In genomic region chr16:90405195-90405594, GRCm38 (mm10) we compare ENCODE assay signal across 23 mouse cellular contexts. TPM values are rescaled to one million over a fixed set of nuclear protein-coding genes. Genes with fewer than 3 reads are reported as not detected.
DNase-seq lines count a peak whose midpoint lies in the region; ATAC-seq lines count a peak whose summit lies in the region.
"Had no signal": no experiment of that assay in that cellular context is flagged by ENCODE, and none has a peak within 500 bp of the region (broad histone marks: within the 10 kb centered on the region; RNA-seq: fewer than 3 reads in every experiment).

No protein-coding gene starts in this region.

- no peak overlapping the region for H3K9ac ChIP-seq in heart, embryonic 11.5 days (ENCODE audit: low read depth, low read length)
- no peak overlapping the region; the same call in 1 of the 2 replicates for H3K9ac ChIP-seq in kidney, embryonic 14.5 days (ENCODE audit: low read depth, low read length)
- H3K9ac ChIP-seq in forebrain, embryonic 12.5 days: no peak overlapping the region
- no peak overlapping the region for H3K9ac ChIP-seq in limb, embryonic 11.5 days (ENCODE audit: low read length)
- H3K9ac ChIP-seq in midbrain, embryonic 16.5 days (ENCODE audit: low read depth, low read length): no peak overlapping the region
- H3K9ac ChIP-seq: hindbrain, embryonic 14.5 days; intestine, embryonic 15.5 days; liver, embryonic 15.5 days had no signal

- DNase-seq in heart, adult 18-20 months: no peak
- DNase-seq in kidney, postnatal 36 days: no peak
- DNase-seq in limb, embryonic 11.5 days (ENCODE audit: low spot score): no peak
- DNase-seq in layer of hippocampus, postnatal 25 days (ENCODE audit: extremely low spot score in 1 of 2, low spot score in 1 of 2): no peak
- DNase-seq: adrenal gland, postnatal 14 days; cerebellum, adult 11 months; cerebellum, postnatal 14 days; gastrocnemius, postnatal 10 days; heart, postnatal 10 days; kidney, postnatal 4 days; layer of hippocampus, adult 9-11 months; retina, postnatal 1 day had no signal

- no peaks in the 10 kb centered on the region for H3K9me3 ChIP-seq in heart, embryonic 11.5 days (replicated peaks; ENCODE audit: control insufficient read depth, low read length)
- H3K9me3 ChIP-seq in kidney, embryonic 14.5 days (ENCODE audit: control insufficient read depth, low read length): no peaks in the 10 kb centered on the region
- H3K9me3 ChIP-seq in forebrain, embryonic 12.5 days: no peaks in the 10 kb centered on the region
- H3K9me3 ChIP-seq in limb, embryonic 11.5 days (ENCODE audit: control insufficient read depth, low read length): no peaks in the 10 kb centered on the region
- no peaks in the 10 kb centered on the region for H3K9me3 ChIP-seq in midbrain, embryonic 16.5 days (replicated peaks; ENCODE audit: control insufficient read depth, low read length, poor library complexity, severe bottlenecking)
- H3K9me3 ChIP-seq: intestine, embryonic 15.5 days; liver, embryonic 15.5 days; midbrain, embryonic 10.5 days had no signal

- H3K4me2 ChIP-seq in heart, embryonic 11.5 days: no peak overlapping the region
- H3K4me2 ChIP-seq in kidney, embryonic 14.5 days (replicated peaks; ENCODE audit: low read depth, low read length): no peak overlapping the region
- H3K4me2 ChIP-seq in forebrain, embryonic 12.5 days: no peak overlapping the region
- H3K4me2 ChIP-seq in limb, embryonic 11.5 days (ENCODE audit: low read depth, severe bottlenecking): no peak overlapping the region
- H3K4me2 ChIP-seq in midbrain, embryonic 16.5 days (ENCODE audit: low read length): no peak overlapping the region
- H3K4me2 ChIP-seq: hindbrain, embryonic 14.5 days; intestine, embryonic 15.5 days; liver, embryonic 15.5 days had no signal

- 79% methylated on average over 3 of the region's 3 CpGs for WGBS in heart, embryonic 11.5 days (ENCODE audit: insufficient replicate concordance)
- WGBS in kidney, embryonic 14.5 days: 72% methylated on average over 3 of the region's 3 CpGs
- 67% methylated on average over 3 of the region's 3 CpGs for WGBS in forebrain, embryonic 12.5 days
- WGBS in limb, embryonic 11.5 days: 85% methylated on average over 3 of the region's 3 CpGs
- whole genome bisulfite sequencing in midbrain, embryonic 16.5 days: 73% methylated on average over 3 of the region's 3 CpGs

- H3K27ac ChIP-seq in heart, embryonic 11.5 days (ENCODE audit: low read depth, low read length): peak overlapping the region; percentile 80
- H3K27ac ChIP-seq in kidney, embryonic 14.5 days (ENCODE audit: low read depth, low read length): peak overlapping the region; percentile 37; the same call in 1 of the 2 replicates
- H3K27ac ChIP-seq in forebrain, embryonic 12.5 days: 0 out of 2 replicates have a peak overlapping the region, but pooled peaks have one; percentile 19
- 0 out of 2 replicates have a peak overlapping the region, but pooled peaks have one; percentile 30 for H3K27ac ChIP-seq in limb, embryonic 11.5 days (replicated peaks; ENCODE audit: low read depth, low read length)
- H3K27ac ChIP-seq in midbrain, embryonic 16.5 days (ENCODE audit: low read length): no peak overlapping the region
- H3K27ac ChIP-seq: hindbrain, embryonic 14.5 days; liver, embryonic 15.5 days; macrophage; midbrain, embryonic 10.5 days had no signal

- no peaks in the 10 kb centered on the region for H3K27me3 ChIP-seq in heart, embryonic 11.5 days (ENCODE audit: control insufficient read depth, insufficient read depth, low read length)
- no peaks in the 10 kb centered on the region for H3K27me3 ChIP-seq in kidney, embryonic 14.5 days (ENCODE audit: control insufficient read depth, insufficient read depth, low read length)
- no peaks in the 10 kb centered on the region for H3K27me3 ChIP-seq in forebrain, embryonic 12.5 days
- no peaks in the 10 kb centered on the region for H3K27me3 ChIP-seq in limb, embryonic 11.5 days (ENCODE audit: control insufficient read depth, insufficient read depth, low read length)
- no peaks in the 10 kb centered on the region for H3K27me3 ChIP-seq in midbrain, embryonic 16.5 days (ENCODE audit: control insufficient read depth, insufficient read depth, low read depth, low read length)
- H3K27me3 ChIP-seq: intestine, embryonic 15.5 days; liver, embryonic 15.5 days had no signal

- H3K4me1 ChIP-seq in heart, embryonic 11.5 days (ENCODE audit: control insufficient read depth, insufficient read depth, low read length): peaks cover 61% of the 10 kb centered on the region
- H3K4me1 ChIP-seq in kidney, embryonic 14.5 days (ENCODE audit: control insufficient read depth, insufficient read depth, low read length): peaks cover 65% of the 10 kb centered on the region
- H3K4me1 ChIP-seq in forebrain, embryonic 12.5 days: peaks cover 63% of the 10 kb centered on the region
- peaks cover 43% of the 10 kb centered on the region for H3K4me1 ChIP-seq in limb, embryonic 11.5 days (ENCODE audit: control insufficient read depth, insufficient read depth, low read length)
- peaks cover 25% of the 10 kb centered on the region for H3K4me1 ChIP-seq in midbrain, embryonic 16.5 days (ENCODE audit: control insufficient read depth, insufficient read depth, low read length)

- no peaks in the 10 kb centered on the region for H3K36me3 ChIP-seq in heart, embryonic 11.5 days (ENCODE audit: control insufficient read depth, insufficient read depth, low read length)
- no peaks in the 10 kb centered on the region for H3K36me3 ChIP-seq in kidney, embryonic 14.5 days (ENCODE audit: control insufficient read depth, insufficient read depth, low read length)
- peaks cover 3% of the 10 kb centered on the region for H3K36me3 ChIP-seq in forebrain, embryonic 12.5 days (replicated peaks)
- H3K36me3 ChIP-seq in limb, embryonic 11.5 days (ENCODE audit: control insufficient read depth, insufficient read depth, low read length): no peaks in the 10 kb centered on the region
- H3K36me3 ChIP-seq in midbrain, embryonic 16.5 days (ENCODE audit: control insufficient read depth, insufficient read depth, low read length): no peaks in the 10 kb centered on the region
- H3K36me3 ChIP-seq: intestine, embryonic 15.5 days; liver, embryonic 15.5 days had no signal

- H3K4me3 ChIP-seq in heart, embryonic 11.5 days (ENCODE audit: low read depth, low read length): no peak overlapping the region
- no peak overlapping the region for H3K4me3 ChIP-seq in kidney, embryonic 14.5 days (ENCODE audit: low read length)
- no peak overlapping the region for H3K4me3 ChIP-seq in forebrain, embryonic 12.5 days (replicated peaks)
- no peak overlapping the region for H3K4me3 ChIP-seq in limb, embryonic 11.5 days (ENCODE audit: low read depth, low read length)
- H3K4me3 ChIP-seq in midbrain, embryonic 16.5 days (ENCODE audit: low read depth, low read length): no peak overlapping the region
- H3K4me3 ChIP-seq: intestine, embryonic 15.5 days; liver, embryonic 15.5 days; midbrain, embryonic 10.5 days had no signal

- no peak for ATAC-seq in heart, embryonic 11.5 days (replicated peaks; ENCODE audit: insufficient number of reproducible peaks, low FRiP score, low TSS enrichment)
- ATAC-seq in kidney, embryonic 14.5 days (ENCODE audit: low FRiP score, low TSS enrichment): no peak
- ATAC-seq in forebrain, embryonic 12.5 days (ENCODE audit: low FRiP score): no peak
- ATAC-seq in limb, embryonic 11.5 days (ENCODE audit: insufficient number of reproducible peaks, low FRiP score, low TSS enrichment, low read depth): no peak
- ATAC-seq in midbrain, embryonic 16.5 days: no peak

RNA-seq across cellular contexts. Expression of gene Hunk, which starts 19.4 kb away (rescaled TPM):
- polyA plus RNA-seq in heart, embryonic 11.5 days (2014; fragmentation: Nextera tagmentation; extraction: Ambion mirVana): 14.9 and 16.4 TPM in 2 replicates
- total RNA-seq in heart, adult 18-20 months (2021): under 1 TPM; 0.36 to 0.40 TPM
- 10.3 and 16.6 TPM in 2 replicates for polyA plus RNA-seq in kidney, embryonic 14.5 days (2014; fragmentation: Nextera tagmentation; extraction: Ambion mirVana)
- polyA plus RNA-seq in forebrain, embryonic 12.5 days (2016; fragmentation: Nextera tagmentation; extraction: Ambion mirVana): 16.6 and 17.9 TPM in 2 replicates
- 19.0 and 22.7 TPM in 2 replicates for polyA plus RNA-seq in limb, embryonic 11.5 days (2014; fragmentation: Nextera tagmentation; extraction: Ambion mirVana)
- total RNA-seq in layer of hippocampus, postnatal 25 days (2021): 10 to 100 TPM; 24.6 to 30.7 TPM
- polyA plus RNA-seq in midbrain, embryonic 16.5 days (2015; fragmentation: Nextera tagmentation; extraction: Ambion mirVana): 6.2 and 7.1 TPM in 2 replicates
- total RNA-seq: CH12.LX, MEL had no signal
- polyA plus RNA-seq: macrophage had no signal
